Comparison of ENCODE assay signal across 32 mouse cellular contexts in genomic region chr11:85067871-85068270, GRCm38 (mm10).
"Had no signal": no experiment of that assay in that cellular context is flagged by ENCODE, and none has a peak within 500 bp of the region (broad histone marks: within the 10 kb centered on the region; RNA-seq: fewer than 3 reads in every experiment).

No protein-coding gene starts in this region.

- H3K27ac ChIP-seq: limb, embryonic 10.5 days; limb, embryonic 12.5 days; limb, embryonic 13.5 days; limb, embryonic 15.5 days; liver, embryonic 12.5 days; liver, embryonic 13.5 days; liver, embryonic 14.5 days; liver, embryonic 15.5 days; lung, embryonic 15.5 days; macrophage; midbrain, embryonic 10.5 days; midbrain, embryonic 12.5 days; midbrain, embryonic 13.5 days; midbrain, embryonic 15.5 days; neural tube, embryonic 12.5 days had no signal

- H3K27me3 ChIP-seq: limb, embryonic 12.5 days; limb, embryonic 13.5 days; limb, embryonic 15.5 days; liver, embryonic 12.5 days; liver, embryonic 13.5 days; liver, embryonic 15.5 days; lung, embryonic 15.5 days; megakaryocyte, embryonic 14.5 days; midbrain, embryonic 12.5 days; midbrain, embryonic 13.5 days; midbrain, embryonic 15.5 days; neural tube, embryonic 12.5 days had no signal

- H3K4me2 ChIP-seq: limb, embryonic 12.5 days; limb, embryonic 13.5 days; limb, embryonic 15.5 days; liver, embryonic 11.5 days; liver, embryonic 12.5 days; liver, embryonic 13.5 days; liver, embryonic 15.5 days; lung, embryonic 14.5 days; lung, embryonic 15.5 days; midbrain, embryonic 11.5 days; midbrain, embryonic 12.5 days; midbrain, embryonic 13.5 days; midbrain, embryonic 15.5 days; neural tube, embryonic 12.5 days had no signal

- H3K9ac ChIP-seq: limb, embryonic 12.5 days; limb, embryonic 13.5 days; limb, embryonic 15.5 days; liver, embryonic 12.5 days; liver, embryonic 13.5 days; liver, embryonic 14.5 days; liver, embryonic 15.5 days; liver, postnatal 0 days; lung, embryonic 14.5 days; lung, embryonic 15.5 days; midbrain, embryonic 12.5 days; midbrain, embryonic 13.5 days; midbrain, embryonic 15.5 days; neural tube, embryonic 12.5 days had no signal

- H3K9me3 ChIP-seq: limb, embryonic 10.5 days; limb, embryonic 15.5 days; liver, embryonic 12.5 days; liver, embryonic 13.5 days; liver, embryonic 15.5 days; lung, embryonic 15.5 days; megakaryocyte, embryonic 14.5 days; midbrain, embryonic 12.5 days; midbrain, embryonic 13.5 days; midbrain, embryonic 15.5 days; neural tube, embryonic 12.5 days had no signal

- ATAC-seq: liver, embryonic 12.5 days; liver, postnatal 0 days; lung, postnatal 0 days; midbrain, embryonic 13.5 days; midbrain, embryonic 15.5 days; midbrain, embryonic 16.5 days had no signal

- H3K4me3 ChIP-seq: limb, embryonic 10.5 days; limb, embryonic 12.5 days; limb, embryonic 13.5 days; limb, embryonic 15.5 days; liver, embryonic 12.5 days; liver, embryonic 13.5 days; liver, embryonic 15.5 days; lung, embryonic 15.5 days; megakaryocyte, embryonic 14.5 days; midbrain, embryonic 10.5 days; midbrain, embryonic 12.5 days; midbrain, embryonic 13.5 days; midbrain, embryonic 15.5 days; myocyte; neural tube, embryonic 12.5 days had no signal

- DNase-seq: left cerebral cortex, postnatal 4 days; liver; liver, embryonic 13.5 days; liver, postnatal 0 days; lung, adult 18-20 months; lung, adult 2 months; lung, embryonic 14.5 days; lung, postnatal 10 days; lung, postnatal 14 days; lung, postnatal 36 days; lung, postnatal 4 days; midbrain, embryonic 14.5 days had no signal

- H3K36me3 ChIP-seq: lung, embryonic 15.5 days; midbrain, embryonic 15.5 days had no signal

- H3K4me1 ChIP-seq: limb, embryonic 10.5 days; limb, embryonic 12.5 days; limb, embryonic 13.5 days; limb, embryonic 15.5 days; lung, embryonic 15.5 days; midbrain, embryonic 10.5 days; midbrain, embryonic 12.5 days; midbrain, embryonic 13.5 days; midbrain, embryonic 15.5 days; neural tube, embryonic 12.5 days had no signal
